Mouse (Mus musculus): ENCODE data around the gene Idh3a. TPM values are rescaled to one million over a fixed set of nuclear protein-coding genes. Genes with fewer than 3 reads are reported as not detected.

The Idh3a gene
- 100 to 1,000 TPM; 194 to 212 TPM for total RNA-seq (2021)
- long read RNA-seq, experiment 1, transcript Idh3a-205 (11 exons, 2,580 nt): major isoform, 342 of 391 reads
- long read RNA-seq, experiment 1, partial matches to known transcripts: 17 of 391 reads
- long read RNA-seq, experiment 1, other reads (novel, unspliced or antisense): 30 of 391 reads
- long read RNA-seq, experiment 2, transcript Idh3a-205 (11 exons, 2,580 nt): major isoform, 302 of 348 reads
- long read RNA-seq, experiment 2, partial matches to known transcripts: 13 of 348 reads
- long read RNA-seq, experiment 2, other reads (novel, unspliced or antisense): 30 of 348 reads

- DNase-seq (ENCODE audit: low spot score in 2 of 2): peak; percentile 98 to 99
These were observed at the start of gene Idh3a for GRCm38 (mm10) chr9:54586199-54587061. Idh3a (plus strand) TSS chr9:54586334.

GRCm38 (mm10) chr9:54537030-54537429, 49.1 kb upstream of the Idh3a start:
- DNase-seq (ENCODE audit: low spot score in 2 of 2): peak in 1 of 2 experiments; percentile 31

- DNase-seq (ENCODE audit: low spot score in 2 of 2): no peak
These were observed 48.7 kb upstream of the Idh3a start for GRCm38 (mm10) chr9:54537480-54537879.

- DNase-seq (ENCODE audit: low spot score in 2 of 2): no peak
These were observed 47.9 kb upstream of the Idh3a start for GRCm38 (mm10) chr9:54538244-54538643.

- DNase-seq (ENCODE audit: low spot score in 2 of 2): no peak
These were observed 47.5 kb upstream of the Idh3a start, which contains the start of gene Sh2d7 for GRCm38 (mm10) chr9:54538684-54539083. Sh2d7 (plus strand) TSS chr9:54538984.

GRCm38 (mm10) chr9:54540801-54541200, 45.3 kb upstream of the Idh3a start:
- no peak for DNase-seq (ENCODE audit: low spot score in 2 of 2)

GRCm38 (mm10) chr9:54544212-54544953, 41.8 kb upstream of the Idh3a start:
- no peak for DNase-seq (ENCODE audit: low spot score in 2 of 2)

- DNase-seq (ENCODE audit: low spot score in 2 of 2): no peak
These were observed 41.2 kb upstream of the Idh3a start for GRCm38 (mm10) chr9:54544954-54545315.

GRCm38 (mm10) chr9:54547536-54547935, 38.6 kb upstream of the Idh3a start:
- DNase-seq (ENCODE audit: low spot score in 2 of 2): peak; percentile 66 to 77

- no peak for DNase-seq (ENCODE audit: low spot score in 2 of 2)
These were observed 36.7 kb upstream of the Idh3a start for GRCm38 (mm10) chr9:54549433-54549832.

GRCm38 (mm10) chr9:54552409-54552808, 33.7 kb upstream of the Idh3a start:
- DNase-seq (ENCODE audit: low spot score in 2 of 2): peak; percentile 32 to 52

GRCm38 (mm10) chr9:54555044-54555443, 31.1 kb upstream of the Idh3a start:
- DNase-seq (ENCODE audit: low spot score in 2 of 2): peak in 1 of 2 experiments; percentile 32

- DNase-seq (ENCODE audit: low spot score in 2 of 2): no peak
These were observed 27.4 kb upstream of the Idh3a start for GRCm38 (mm10) chr9:54558731-54559130.

GRCm38 (mm10) chr9:54559771-54560471, 26.2 kb upstream of the Idh3a start, which contains the start of gene Cib2:
Cib2 (minus strand) TSS chr9:54560218.
- peak; percentile 72 to 75 for DNase-seq (ENCODE audit: low spot score in 2 of 2)

GRCm38 (mm10) chr9:54560831-54561601, 25.1 kb upstream of the Idh3a start:
- DNase-seq (ENCODE audit: low spot score in 2 of 2): no peak

GRCm38 (mm10) chr9:54566958-54567357, 19.2 kb upstream of the Idh3a start:
- DNase-seq (ENCODE audit: low spot score in 2 of 2): no peak

GRCm38 (mm10) chr9:54568732-54569131, 17.4 kb upstream of the Idh3a start:
- no peak for DNase-seq (ENCODE audit: low spot score in 2 of 2)

- no peak for DNase-seq (ENCODE audit: low spot score in 2 of 2)
These were observed 14.8 kb upstream of the Idh3a start for GRCm38 (mm10) chr9:54571130-54571839.

GRCm38 (mm10) chr9:54583712-54584111, 2.4 kb upstream of the Idh3a start:
- DNase-seq (ENCODE audit: low spot score in 2 of 2): no peak

All from left cerebral cortex, adult 18-20 months (tissue).